Mouse (Mus musculus) myocyte (in vitro differentiated cells): ENCODE data around the gene Gm20388. TPM values are rescaled to one million over a fixed set of nuclear protein-coding genes. Genes with fewer than 3 reads are reported as not detected.

Source experiments
- H3K27me3 ChIP-seq: one replicate; pipeline ENCODE4 v1.6.1; 2011; ENCODE audit not compliant: control insufficient read depth, insufficient read depth, insufficient read length
- H3K36me3 ChIP-seq: one replicate; pipeline ENCODE4 v1.6.1; 2011; ENCODE audit not compliant: control insufficient read depth, insufficient read depth
- H3K4me2 ChIP-seq: one replicate; pipeline ENCODE4 v1.6.1; 2011; ENCODE audit warnings: low read depth, control low read depth
- H3K4me3 ChIP-seq: one replicate; pipeline ENCODE4 v1.5.1; 2011; ENCODE audit warnings: mild to moderate bottlenecking, control low read depth, moderate library complexity
- H3K79me2 ChIP-seq: one replicate; pipeline ENCODE4 v1.6.1; 2011; ENCODE audit not compliant: control insufficient read depth, insufficient read depth
- H3ac ChIP-seq: one replicate; pipeline ENCODE4 v1.6.1; 2011; ENCODE audit not compliant: control insufficient read depth, insufficient read length
- CEBPB ChIP-seq: IDR thresholded peaks from 2 replicates; pipeline ENCODE4 v1.6.1; 2011; ENCODE audit warnings: mild to moderate bottlenecking, moderate library complexity; ENCODE audit not compliant: poor library complexity, insufficient read depth, severe bottlenecking
- E2F4 ChIP-seq: IDR thresholded peaks from one replicate; pipeline ENCODE4 v1.6.1; 2011; ENCODE audit warnings: mild to moderate bottlenecking, control low read depth, moderate library complexity; ENCODE audit not compliant: insufficient read depth
- MAX ChIP-seq: IDR thresholded peaks from one replicate; pipeline ENCODE4 v1.6.1; 2011; ENCODE audit warnings: low read depth, mild to moderate bottlenecking, control low read depth
- MYOD1 ChIP-seq, 3 experiments: IDR thresholded peaks; one replicate each; pipeline ENCODE4 v1.6.1; 2011; ENCODE audit warnings: control low read depth in 2 of 3, low read depth in 2 of 3, mild to moderate bottlenecking in 2 of 3, moderate library complexity in 1 of 3; ENCODE audit not compliant: insufficient read length in 2 of 3, control insufficient read depth in 1 of 3
- MYOG ChIP-seq, 3 experiments: IDR thresholded peaks; one replicate each; pipeline ENCODE4 v1.6.1; 2011; ENCODE audit warnings: control low read depth in 2 of 3, low read depth in 2 of 3, mild to moderate bottlenecking in 2 of 3; ENCODE audit not compliant: insufficient read length in 2 of 3, control insufficient read depth in 1 of 3, insufficient read depth in 1 of 3
- POLR2A ChIP-seq: IDR thresholded peaks from one replicate; pipeline ENCODE4 v1.6.1; 2011; ENCODE audit warnings: low read depth, mild to moderate bottlenecking, control low read depth, moderate library complexity; ENCODE audit not compliant: insufficient read length
- POLR2AphosphoS2 ChIP-seq: IDR thresholded peaks from one replicate; pipeline ENCODE4 v1.6.1; 2011; ENCODE audit warnings: low read depth, control low read depth; ENCODE audit not compliant: insufficient read length
- REST ChIP-seq: IDR thresholded peaks from one replicate; pipeline ENCODE4 v1.6.1; 2011; ENCODE audit warnings: mild to moderate bottlenecking, control low read depth, moderate library complexity; ENCODE audit not compliant: insufficient read depth, insufficient read length
- SRF ChIP-seq: IDR thresholded peaks from one replicate; pipeline ENCODE4 v1.6.1; 2011; ENCODE audit warnings: low read depth; ENCODE audit not compliant: control insufficient read depth, insufficient read length
- TCF12 ChIP-seq: IDR thresholded peaks from one replicate; pipeline ENCODE4 v1.6.1; 2011; ENCODE audit warnings: mild to moderate bottlenecking, control low read depth; ENCODE audit not compliant: poor library complexity, insufficient read depth, severe bottlenecking
- TCF3 ChIP-seq: IDR thresholded peaks from one replicate; pipeline ENCODE4 v1.6.1; 2011; ENCODE audit warnings: low read depth, control low read depth; ENCODE audit not compliant: insufficient read length
- USF1 ChIP-seq: IDR thresholded peaks from one replicate; pipeline ENCODE4 v1.6.1; 2011; ENCODE audit warnings: low read depth, mild to moderate bottlenecking, control low read depth, moderate library complexity
- polyA plus RNA-seq: library from polyadenylated mRNA; unstranded; fragments of >200 nt; fragmentation: generic; extraction: Trizol; gene quantifications from one replicate; pipeline ENCODE4 v1.2.1, GENCODE M21; 2012; ENCODE audit warnings: missing spikeins

The Gm20388 gene
- polyA plus RNA-seq, 1 experiment: 15.3 TPM

GRCm38 (mm10) chr8:122824571-122824970 is 2913.9 kb downstream of the Gm20388 start:
- Histone ChIP-seq H3ac (no peak overlapping the region), H3K4me2 (no peak overlapping the region), H3K4me3 (no peak overlapping the region), H3K36me3 (no peaks in the 10 kb centered on the region), H3K27me3 (peaks cover 35% of the 10 kb centered on the region), H3K79me2 (no peaks in the 10 kb centered on the region)
- no peak for TF ChIP-seq POLR2AphosphoS2
- TF ChIP-seq SRF: no peak

- TF ChIP-seq MAX (no peak), TCF3 (no peak), SRF (no peak), E2F4 (no peak), REST (no peak), TCF12 (no peak), POLR2A (no peak), MYOG (IDR thresholded peaks at IDR 0.05; ENCODE audit: control insufficient read depth in 1 of 3, insufficient read depth in 1 of 3, insufficient read length in 2 of 3, low read depth in 2 of 3) (no peak), USF1 (no peak), POLR2AphosphoS2 (no peak), MYOD1 (IDR thresholded peaks at IDR 0.05; ENCODE audit: control insufficient read depth in 1 of 3, insufficient read length in 2 of 3, low read depth in 2 of 3) (no peak), CEBPB (no peak)
Observed at GRCm38 (mm10) chr8:122824986-122825385, 2914.3 kb downstream of the Gm20388 start.

GRCm38 (mm10) chr8:122825408-122825807 is 2914.8 kb downstream of the Gm20388 start:
- Histone ChIP-seq H3K79me2 (no peaks in the 10 kb centered on the region), H3K4me2 (no peak overlapping the region), H3K36me3 (no peaks in the 10 kb centered on the region), H3K27me3 (peaks cover 35% of the 10 kb centered on the region), H3ac (no peak overlapping the region), H3K4me3 (no peak overlapping the region)
- TF ChIP-seq USF1 (no peak), MYOD1 (IDR thresholded peaks at IDR 0.05; ENCODE audit: control insufficient read depth in 1 of 3, insufficient read length in 2 of 3, low read depth in 2 of 3) (no peak), E2F4 (no peak), REST (no peak), CEBPB (no peak), TCF3 (no peak), MYOG (IDR thresholded peaks at IDR 0.05; ENCODE audit: control insufficient read depth in 1 of 3, insufficient read depth in 1 of 3, insufficient read length in 2 of 3, low read depth in 2 of 3) (no peak), TCF12 (no peak), MAX (no peak), POLR2AphosphoS2 (no peak), POLR2A (no peak), SRF (no peak)

More at GRCm38 (mm10) chr8:122824986-122825385, 2914.3 kb downstream of the Gm20388 start:
- Histone ChIP-seq H3ac (no peak overlapping the region), H3K4me3 (no peak overlapping the region), H3K79me2 (no peaks in the 10 kb centered on the region), H3K4me2 (no peak overlapping the region), H3K27me3 (peaks cover 35% of the 10 kb centered on the region), H3K36me3 (no peaks in the 10 kb centered on the region)

- Histone ChIP-seq H3ac (no peak overlapping the region), H3K4me2 (no peak overlapping the region), H3K36me3 (no peaks in the 10 kb centered on the region), H3K4me3 (no peak overlapping the region), H3K27me3 (peaks cover 42% of the 10 kb centered on the region), H3K79me2 (no peaks in the 10 kb centered on the region)
- TF ChIP-seq POLR2A (no peak), USF1 (no peak), POLR2AphosphoS2 (no peak), REST (no peak), MYOG (IDR thresholded peaks at IDR 0.05; ENCODE audit: control insufficient read depth in 1 of 3, insufficient read depth in 1 of 3, insufficient read length in 2 of 3, low read depth in 2 of 3) (no peak), TCF3 (no peak), E2F4 (no peak), MYOD1 (IDR thresholded peaks at IDR 0.05; ENCODE audit: control insufficient read depth in 1 of 3, insufficient read length in 2 of 3, low read depth in 2 of 3) (no peak), MAX (no peak), SRF (no peak)
Observed at GRCm38 (mm10) chr8:122829396-122829795, 2918.8 kb downstream of the Gm20388 start.

GRCm38 (mm10) chr8:122830349-122831061 is 2919.9 kb downstream of the Gm20388 start:
- H3ac ChIP-seq: no peak overlapping the region
- H3K27me3 ChIP-seq: peaks cover 36% of the 10 kb centered on the region
- no peaks in the 10 kb centered on the region for H3K36me3 ChIP-seq
- H3K79me2 ChIP-seq: no peaks in the 10 kb centered on the region
- H3K4me3 ChIP-seq: no peak overlapping the region
- H3K4me2 ChIP-seq: no peak overlapping the region
- TF ChIP-seq MYOG (IDR thresholded peaks at IDR 0.05; ENCODE audit: control insufficient read depth in 1 of 3, insufficient read depth in 1 of 3, insufficient read length in 2 of 3, low read depth in 2 of 3): peak in 1 of 3 experiments; percentile 14
- TF ChIP-seq E2F4: no peak
- TF ChIP-seq CEBPB: no peak
- no peak for TF ChIP-seq POLR2A
